In genomic region chr12:42961535-42961934, GRCm38 (mm10) we compare ENCODE assay signal across 13 mouse cellular contexts.
"Had no signal": no experiment of that assay in that cellular context is flagged by ENCODE, and none has a peak within 500 bp of the region (broad histone marks: within the 10 kb centered on the region; RNA-seq: fewer than 3 reads in every experiment).

No protein-coding gene starts in this region.

- H3K4me2 ChIP-seq: limb, embryonic 12.5 days; liver, embryonic 13.5 days; midbrain, embryonic 13.5 days; stomach, embryonic 15.5 days had no signal

- H3K36me3 ChIP-seq: limb, embryonic 12.5 days; liver, embryonic 13.5 days; midbrain, embryonic 13.5 days; stomach, embryonic 15.5 days had no signal

- H3K27me3 ChIP-seq: limb, embryonic 12.5 days; liver, embryonic 13.5 days; midbrain, embryonic 13.5 days; stomach, embryonic 15.5 days had no signal

- DNase-seq: kidney, adult 11 months; kidney, adult 9 months; kidney, postnatal 36 days; liver; liver, embryonic 13.5 days; liver, postnatal 0 days; lung, postnatal 36 days; retina, postnatal 1 day; thymus, postnatal 4 days had no signal

- H3K9me3 ChIP-seq: limb, embryonic 12.5 days; midbrain, embryonic 13.5 days; stomach, embryonic 15.5 days had no signal

- ATAC-seq: liver, postnatal 0 days; midbrain, embryonic 13.5 days had no signal

- H3K4me1 ChIP-seq: limb, embryonic 12.5 days; liver, embryonic 13.5 days; midbrain, embryonic 13.5 days; stomach, embryonic 15.5 days had no signal

- H3K9ac ChIP-seq: limb, embryonic 12.5 days; liver, embryonic 13.5 days; liver, postnatal 0 days; midbrain, embryonic 13.5 days; stomach, embryonic 15.5 days had no signal

- H3K27ac ChIP-seq: kidney, postnatal 0 days; limb, embryonic 12.5 days; liver, embryonic 13.5 days; midbrain, embryonic 13.5 days; stomach, embryonic 15.5 days had no signal

- H3K4me3 ChIP-seq: limb, embryonic 12.5 days; liver, embryonic 13.5 days; midbrain, embryonic 13.5 days; stomach, embryonic 15.5 days had no signal
